Mouse (Mus musculus): Measurements from ENCODE around the gene Card6. TPM values are rescaled to one million over a fixed set of nuclear protein-coding genes. Genes with fewer than 3 reads are reported as not detected.

Gene Card6
- polyA plus RNA-seq, 1 experiment from 2014 or later = 2.4 TPM

DNA sequence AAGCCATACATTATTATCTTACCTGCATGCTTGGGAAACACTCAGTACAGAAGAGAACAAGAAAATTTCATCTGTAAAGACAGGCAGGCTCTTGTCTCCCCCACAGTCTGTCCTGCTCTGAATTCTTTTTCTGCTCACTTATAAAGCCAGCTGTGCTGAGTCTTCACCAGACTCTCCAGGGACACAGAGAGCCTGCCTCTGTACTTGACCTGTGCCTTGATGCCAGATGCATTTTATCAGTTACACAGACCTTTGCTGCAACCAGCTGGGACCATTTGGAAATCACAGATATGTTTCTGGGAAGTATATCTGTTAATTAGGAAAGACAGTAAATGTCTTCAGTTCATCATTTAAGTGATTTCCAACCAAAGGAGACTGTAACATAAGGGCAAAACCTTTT lies 44.7 kb downstream of the Card6 start, which contains the start of gene C7:
Gene C7 (minus strand): TSS at position 106 of the 400 bp plus-strand sequence.
- Histone ChIP-seq H3K27me3 (no peaks in the 10 kb centered on the region), H3K27ac (no peak within 1 kb of the TSS), H3K9me3 (replicated peaks) (no peaks in the 10 kb centered on the region), H3K4me3 (no peak within 1 kb of the TSS), H3K4me1 (replicated peaks) (no peaks in the 10 kb centered on the region), H3K9ac (no peak within 1 kb of the TSS), H3K4me2 (no peak within 1 kb of the TSS), H3K36me3 (no peaks in the 10 kb centered on the region)
- ATAC-seq (replicated peaks; ENCODE audit: insufficient number of reproducible peaks, insufficient read depth, low FRiP score, low read depth) = no peak

Other genes starting within 250 kb of the Card6 start
- gene Mroh2b, start 209.8 kb downstream of the Card6 start, polyA plus RNA-seq (2015; fragmentation: Nextera tagmentation; extraction: Ambion mirVana) = not detected in 2 replicates
- 0.09 and 0.10 TPM in 2 replicates for gene C7, start 44.8 kb downstream of the Card6 start, polyA plus RNA-seq (2015; fragmentation: Nextera tagmentation; extraction: Ambion mirVana)
- 246 and 397 TPM in 2 replicates for gene Rpl37, start 8.1 kb upstream of the Card6 start, polyA plus RNA-seq (2015; fragmentation: Nextera tagmentation; extraction: Ambion mirVana)
- 14.1 and 15.8 TPM in 2 replicates for gene Prkaa1, start 35.3 kb upstream of the Card6 start, polyA plus RNA-seq (2015; fragmentation: Nextera tagmentation; extraction: Ambion mirVana)
- 31.8 and 33.7 TPM in 2 replicates for gene Ttc33, start 77.0 kb upstream of the Card6 start, polyA plus RNA-seq (2015; fragmentation: Nextera tagmentation; extraction: Ambion mirVana)
- 4.2 and 4.7 TPM in 2 replicates for gene Ptger4, start 135.6 kb upstream of the Card6 start, polyA plus RNA-seq (2015; fragmentation: Nextera tagmentation; extraction: Ambion mirVana)

Measured in heart, embryonic 15.5 days (tissue).